Mouse (Mus musculus) stomach, postnatal 0 days (tissue): Measurements from ENCODE around the gene Msi2.

Source experiments
- CTCF ChIP-seq: IDR thresholded peaks from 2 replicates; pipeline ENCODE4 v1.5.1; 2016; ENCODE audit warnings: antibody characterized with exemption, low read depth, mild to moderate bottlenecking, moderate library complexity
- EP300 ChIP-seq: optimal IDR thresholded peaks from 2 replicates; pipeline ENCODE3; 2016; ENCODE audit warnings: antibody characterized with exemption

- TF ChIP-seq CTCF (no peak), EP300 (no peak)
These were observed 385.9 kb downstream of the Msi2 start for GRCm38 (mm10) chr11:88332309-88332934.
